Mouse (Mus musculus): ENCODE data around the gene Immp2l. TPM values are rescaled to one million over a fixed set of nuclear protein-coding genes. Genes with fewer than 3 reads are reported as not detected.
A peak's percentile ranks its signal among the peaks of the same experiment; 100 is the strongest.

The Immp2l gene
- total RNA-seq, 2 experiments from 2014 or later: 15.0 to 33.8 TPM

GRCm38 (mm10) chr12:41417961-41418360 lies 394.1 kb downstream of the Immp2l start:
- no peak for DNase-seq (ENCODE audit: low spot score in 2 of 2)

- DNase-seq (ENCODE audit: low spot score in 2 of 2): no peak
Measured at GRCm38 (mm10) chr12:41425101-41425679, 401.3 kb downstream of the Immp2l start.

GRCm38 (mm10) chr12:41427464-41427863 lies 403.6 kb downstream of the Immp2l start:
- no peak for DNase-seq (ENCODE audit: low spot score in 2 of 2)

- DNase-seq (ENCODE audit: low spot score in 2 of 2): no peak
Measured at GRCm38 (mm10) chr12:41428806-41429205, 404.9 kb downstream of the Immp2l start.

GRCm38 (mm10) chr12:41436206-41436985 lies 412.5 kb downstream of the Immp2l start:
- DNase-seq (ENCODE audit: low spot score in 2 of 2): no peak

- no peak for DNase-seq (ENCODE audit: low spot score in 2 of 2)
Measured at GRCm38 (mm10) chr12:41438446-41438845, 414.6 kb downstream of the Immp2l start.

GRCm38 (mm10) chr12:41468374-41468991 lies 444.6 kb downstream of the Immp2l start:
- DNase-seq (ENCODE audit: low spot score in 2 of 2): no peak

- DNase-seq (ENCODE audit: low spot score in 2 of 2): no peak
Measured at GRCm38 (mm10) chr12:41469096-41469801, 445.4 kb downstream of the Immp2l start.

GRCm38 (mm10) chr12:41481486-41481885 lies 457.6 kb downstream of the Immp2l start:
- no peak for DNase-seq (ENCODE audit: low spot score in 2 of 2)

- DNase-seq (ENCODE audit: low spot score in 2 of 2): no peak
Measured at GRCm38 (mm10) chr12:41483091-41483592, 459.3 kb downstream of the Immp2l start.

- DNase-seq (ENCODE audit: low spot score in 2 of 2): peak in 1 of 2 experiments; percentile 36
Measured at GRCm38 (mm10) chr12:41483593-41484451, 459.9 kb downstream of the Immp2l start.

GRCm38 (mm10) chr12:41484689-41485511 lies 461.0 kb downstream of the Immp2l start:
- DNase-seq (ENCODE audit: low spot score in 2 of 2): peak in 1 of 2 experiments; percentile 36

GRCm38 (mm10) chr12:41485512-41486215 lies 461.8 kb downstream of the Immp2l start:
- peak; percentile 52 to 71 for DNase-seq (ENCODE audit: low spot score in 2 of 2)

GRCm38 (mm10) chr12:41486331-41486730 lies 462.4 kb downstream of the Immp2l start, which contains the start of gene Lrrn3:
Gene Lrrn3 (minus strand): TSS chr12:41486431.
- no peak for DNase-seq (ENCODE audit: low spot score in 2 of 2)

- DNase-seq (ENCODE audit: low spot score in 2 of 2): no peak
Measured at GRCm38 (mm10) chr12:41487005-41487404, 463.1 kb downstream of the Immp2l start.

GRCm38 (mm10) chr12:41494620-41495019 lies 470.7 kb downstream of the Immp2l start:
- no peak for DNase-seq (ENCODE audit: low spot score in 2 of 2)

- DNase-seq (ENCODE audit: low spot score in 2 of 2): no peak
Measured at GRCm38 (mm10) chr12:41500049-41500820, 476.3 kb downstream of the Immp2l start.

- no peak for DNase-seq (ENCODE audit: low spot score in 2 of 2)
Measured at GRCm38 (mm10) chr12:41508610-41509009, 484.7 kb downstream of the Immp2l start.

Measured in adrenal gland, adult 18-20 months (tissue).